9 mouse cellular contexts compared by ENCODE assay signal in genomic region chr11:55087006-55087405, GRCm38 (mm10). TPM values are rescaled to one million over a fixed set of nuclear protein-coding genes. Genes with fewer than 3 reads are reported as not detected.
DNase-seq lines count a peak whose midpoint lies in the region; ATAC-seq and TF ChIP-seq lines count a peak whose summit lies in the region.
"Had no signal": no experiment of that assay in that cellular context is flagged by ENCODE, and none has a peak within 500 bp of the region (broad histone marks: within the 10 kb centered on the region; RNA-seq: fewer than 3 reads in every experiment).

No protein-coding gene starts in this region.

- H3K4me1 ChIP-seq in forebrain, embryonic 10.5 days, result no peaks in the 10 kb centered on the region
- H3K4me1 ChIP-seq in forebrain, embryonic 15.5 days, result no peaks in the 10 kb centered on the region
- no peaks in the 10 kb centered on the region for H3K4me1 ChIP-seq in embryonic facial prominence, embryonic 10.5 days
- peaks cover 11 to 22% of the 10 kb centered on the region in 2 experiments for H3K4me1 ChIP-seq in heart, embryonic 14.5 days (ENCODE audit: control insufficient read depth in 2 of 2, insufficient read depth in 2 of 2, low read length in 2 of 2)

- H3K27ac ChIP-seq in forebrain, embryonic 10.5 days, result no peak overlapping the region
- H3K27ac ChIP-seq in forebrain, embryonic 15.5 days (replicated peaks), result no peak overlapping the region
- H3K27ac ChIP-seq in embryonic facial prominence, embryonic 10.5 days (replicated peaks), result no peak overlapping the region
- peak overlapping the region in 1 of 2 experiments; percentile 72; a peak in 2 of 4 replicates for H3K27ac ChIP-seq in heart, embryonic 14.5 days (replicated peaks in 1 of 2; ENCODE audit: control insufficient read depth in 1 of 2, insufficient read depth in 1 of 2, low read depth in 2 of 2, low read length in 2 of 2)
- H3K27ac ChIP-seq in layer of hippocampus, adult 2 months, result no peak overlapping the region
- H3K27ac ChIP-seq: midbrain, embryonic 12.5 days had no signal

- TF ChIP-seq CTCF in layer of hippocampus, adult 2 months (conservative IDR thresholded peaks at IDR 0.05), result peak; percentile 97

- no peak overlapping the region for H3K4me2 ChIP-seq in forebrain, embryonic 15.5 days (replicated peaks)
- no peak overlapping the region for H3K4me2 ChIP-seq in heart, embryonic 14.5 days (ENCODE audit: low read length)
- H3K4me2 ChIP-seq: midbrain, embryonic 12.5 days had no signal

- no peaks in the 10 kb centered on the region for H3K9me3 ChIP-seq in forebrain, embryonic 10.5 days
- H3K9me3 ChIP-seq in forebrain, embryonic 15.5 days, result no peaks in the 10 kb centered on the region
- no peaks in the 10 kb centered on the region for H3K9me3 ChIP-seq in embryonic facial prominence, embryonic 10.5 days
- H3K9me3 ChIP-seq in heart, embryonic 14.5 days (ENCODE audit: control insufficient read depth, low read length), result no peaks in the 10 kb centered on the region
- H3K9me3 ChIP-seq: midbrain, embryonic 12.5 days had no signal

- no peaks in the 10 kb centered on the region for H3K36me3 ChIP-seq in forebrain, embryonic 10.5 days (replicated peaks)
- H3K36me3 ChIP-seq in forebrain, embryonic 15.5 days, result no peaks in the 10 kb centered on the region
- no peaks in the 10 kb centered on the region for H3K36me3 ChIP-seq in embryonic facial prominence, embryonic 10.5 days (replicated peaks)
- H3K36me3 ChIP-seq in heart, embryonic 14.5 days (ENCODE audit: control insufficient read depth, insufficient read depth, low read length), result no peaks in the 10 kb centered on the region
- H3K36me3 ChIP-seq: midbrain, embryonic 12.5 days had no signal

- no peak overlapping the region for H3K9ac ChIP-seq in forebrain, embryonic 15.5 days (replicated peaks)
- peak overlapping the region; percentile 45 for H3K9ac ChIP-seq in heart, embryonic 14.5 days (ENCODE audit: low read length)
- H3K9ac ChIP-seq: midbrain, embryonic 12.5 days had no signal

- ATAC-seq in forebrain, embryonic 15.5 days (replicated peaks), result no peak
- ATAC-seq in heart, embryonic 14.5 days (ENCODE audit: insufficient number of reproducible peaks, insufficient read depth, low FRiP score, low read depth), result no peak

- 5% methylated on average over 10 of the region's 10 CpGs for WGBS in forebrain, embryonic 10.5 days
- 6% methylated on average over 10 of the region's 10 CpGs for WGBS in forebrain, embryonic 15.5 days
- WGBS in embryonic facial prominence, embryonic 10.5 days, result 5% methylated on average over 10 of the region's 10 CpGs
- WGBS in heart, embryonic 14.5 days, result 5% methylated on average over 10 of the region's 10 CpGs

- peak; percentile 83 for DNase-seq in forebrain, embryonic 10.5 days (ENCODE audit: extremely low spot score, low spot score)
- DNase-seq in adrenal gland, postnatal 25 days, result peak; percentile 75
- peak; percentile 85 for DNase-seq in embryonic facial prominence, embryonic 10.5 days (ENCODE audit: low spot score)
- DNase-seq in layer of hippocampus, adult 2 months (ENCODE audit: low spot score in 2 of 2), result peak; percentile 44 to 78
- peak; percentile 61 to 77 for DNase-seq in lung, postnatal 4 days
- peak; percentile 77 for DNase-seq in skeletal muscle tissue, adult 2 months (ENCODE audit: low read depth, low spot score)

- H3K27me3 ChIP-seq in forebrain, embryonic 10.5 days (ENCODE audit: poor library complexity, severe bottlenecking), result peaks cover 4% of the 10 kb centered on the region; the same call in 1 of the 2 replicates
- H3K27me3 ChIP-seq in forebrain, embryonic 15.5 days, result no peaks in the 10 kb centered on the region
- peaks cover 8% of the 10 kb centered on the region; the same call in 1 of the 2 replicates for H3K27me3 ChIP-seq in embryonic facial prominence, embryonic 10.5 days (replicated peaks; ENCODE audit: low read depth, poor library complexity, severe bottlenecking)
- no peaks in the 10 kb centered on the region for H3K27me3 ChIP-seq in heart, embryonic 14.5 days (ENCODE audit: control insufficient read depth, insufficient read depth, low read length)

- H3K4me3 ChIP-seq in forebrain, embryonic 10.5 days, result no peak overlapping the region
- H3K4me3 ChIP-seq in forebrain, embryonic 15.5 days, result no peak overlapping the region
- no peak overlapping the region for H3K4me3 ChIP-seq in embryonic facial prominence, embryonic 10.5 days
- H3K4me3 ChIP-seq in heart, embryonic 14.5 days (ENCODE audit: control insufficient read depth in 1 of 2, insufficient read depth in 1 of 2, low read depth in 1 of 2, low read length in 2 of 2), result no peak overlapping the region
- H3K4me3 ChIP-seq in layer of hippocampus, adult 2 months, result no peak overlapping the region
- H3K4me3 ChIP-seq: midbrain, embryonic 12.5 days had no signal

RNA-seq across cellular contexts. Expression of gene Ccdc69, which starts 9.1 kb away (rescaled TPM):
- 0.25 and 0.73 TPM in 2 replicates for polyA plus RNA-seq in forebrain, embryonic 10.5 days (2016; fragmentation: Nextera tagmentation; extraction: Ambion mirVana)
- polyA plus RNA-seq in forebrain, embryonic 15.5 days (2015; fragmentation: Nextera tagmentation; extraction: Ambion mirVana), result 0.32 and 0.34 TPM in 2 replicates
- 8.8 and 11.2 TPM in 2 replicates for total RNA-seq in adrenal gland, postnatal 25 days (2021)
- 0.47 and 0.49 TPM in 2 replicates for polyA plus RNA-seq in embryonic facial prominence, embryonic 10.5 days (2016; fragmentation: Nextera tagmentation; extraction: Ambion mirVana)
- 25.6 and 26.7 TPM in 2 replicates for polyA plus RNA-seq in heart, embryonic 14.5 days (2014; fragmentation: Nextera tagmentation; extraction: Ambion mirVana)
- total RNA-seq in layer of hippocampus, adult 2 months (2021), result under 1 TPM in 1 of 2 experiments, not detected in 1; 0.42 TPM
- polyA plus RNA-seq: midbrain, embryonic 12.5 days had no signal

RNA-seq across cellular contexts. Expression of gene Gm2a, which starts 10.9 kb away (rescaled TPM):
- 7.2 and 7.8 TPM in 2 replicates for polyA plus RNA-seq in forebrain, embryonic 10.5 days (2016; fragmentation: Nextera tagmentation; extraction: Ambion mirVana)
- polyA plus RNA-seq in forebrain, embryonic 15.5 days (2015; fragmentation: Nextera tagmentation; extraction: Ambion mirVana), result 18.7 and 18.9 TPM in 2 replicates
- total RNA-seq in adrenal gland, postnatal 25 days (2021), result 211 and 223 TPM in 2 replicates
- 7.2 and 7.3 TPM in 2 replicates for polyA plus RNA-seq in embryonic facial prominence, embryonic 10.5 days (2016; fragmentation: Nextera tagmentation; extraction: Ambion mirVana)
- 48.2 and 55.7 TPM in 2 replicates for polyA plus RNA-seq in heart, embryonic 14.5 days (2014; fragmentation: Nextera tagmentation; extraction: Ambion mirVana)
- total RNA-seq in layer of hippocampus, adult 2 months (2021), result 10 to 100 TPM; 29.9 to 30.8 TPM

RNA-seq across cellular contexts. Expression of gene Anxa6, which starts 53.8 kb away (rescaled TPM):
- polyA plus RNA-seq in forebrain, embryonic 10.5 days (2016; fragmentation: Nextera tagmentation; extraction: Ambion mirVana), result 35.4 and 38.9 TPM in 2 replicates
- polyA plus RNA-seq in forebrain, embryonic 15.5 days (2015; fragmentation: Nextera tagmentation; extraction: Ambion mirVana), result 39.9 and 40.8 TPM in 2 replicates
- 94.6 and 115 TPM in 2 replicates for total RNA-seq in adrenal gland, postnatal 25 days (2021)
- 56.5 and 66.7 TPM in 2 replicates for polyA plus RNA-seq in embryonic facial prominence, embryonic 10.5 days (2016; fragmentation: Nextera tagmentation; extraction: Ambion mirVana)
- polyA plus RNA-seq in heart, embryonic 14.5 days (2014; fragmentation: Nextera tagmentation; extraction: Ambion mirVana), result 369 and 384 TPM in 2 replicates
- 100 to 1,000 TPM; 100 to 103 TPM for total RNA-seq in layer of hippocampus, adult 2 months (2021)

Comparison
In these comparisons a context has a peak if more than half of its experiments do, and no peak if none do; other contexts are left out.
1. RNA of gene Ccdc69, which starts 9.1 kb away (polyA plus RNA-seq): 25.6 to 26.7 TPM in heart, embryonic 14.5 days; 0.25 to 0.73 TPM in forebrain, embryonic 10.5 days, 0.47 to 0.49 TPM in embryonic facial prominence, embryonic 10.5 days and 0.32 to 0.34 TPM in forebrain, embryonic 15.5 days; every median in the first group is over 10 times any median in the second.
2. Peak in every context shown above with its lines, with median percentiles within 50 percentile points of each other: DNase-seq.